Mouse (Mus musculus): ENCODE results near the gene 9530068E07Rik.

GRCm38 (mm10) chr11:52348156-52348555 is 48.1 kb upstream of the 9530068E07Rik start:
- TF ChIP-seq EP300 (IDR thresholded peaks at IDR 0.05) (no peak), CTCF (IDR thresholded peaks at IDR 0.05) (no peak)
